Mouse (Mus musculus) limb, embryonic 14.5 days (tissue): ENCODE measurements at regions not wholly inside any gene's neighbourhood (a gene's known extent, or its start where the extent isn't known, plus 50 kb on each side); places are given as distances from the start of the nearest gene placed in this dataset.

Source experiments
- ATAC-seq: fragments of 200-750 bp; cut with Nextera tagmentation; 2 replicates; pipeline ENCODE4 v1.8.0; 2017; ENCODE audit warnings: low read depth, moderate number of reproducible peaks, moderate TSS enrichment; ENCODE audit not compliant: low FRiP score
- DNase-seq: peaks from one replicate; pipeline ENCODE4 v3.0.0-alpha.2; 2015; ENCODE audit warnings: low spot score
- H3K27ac ChIP-seq: fragments of 300-500 bp; sonication (generic); replicated peaks from 2 replicates; pipeline ENCODE4 v1.5.1; 2014; ENCODE audit warnings: low read depth, mild to moderate bottlenecking, low read length, moderate library complexity, mixed read lengths
- H3K27me3 ChIP-seq: fragments of 300-500 bp; sonication (generic); 2 replicates; pipeline ENCODE4 v1.6.1; 2014; ENCODE audit warnings: low read length, mixed read lengths; ENCODE audit not compliant: control insufficient read depth, insufficient read depth
- H3K36me3 ChIP-seq: fragments of 300-500 bp; sonication (generic); 2 replicates; pipeline ENCODE4 v1.6.1; 2014; ENCODE audit warnings: mild to moderate bottlenecking, low read length, moderate library complexity, mixed read lengths; ENCODE audit not compliant: control insufficient read depth, insufficient read depth
- H3K4me1 ChIP-seq: fragments of 300-500 bp; sonication (generic); 2 replicates; pipeline ENCODE4 v1.6.1; 2014; ENCODE audit warnings: antibody characterized with exemption, low read length, mixed read lengths; ENCODE audit not compliant: control insufficient read depth, insufficient read depth
- H3K4me2 ChIP-seq: fragments of 300-500 bp; sonication (generic); replicated peaks from 2 replicates; pipeline ENCODE4 v1.6.1; 2014; ENCODE audit warnings: low read depth, mild to moderate bottlenecking, low read length, moderate library complexity; ENCODE audit not compliant: severe bottlenecking
- H3K4me3 ChIP-seq: fragments of 300-500 bp; sonication (generic); replicated peaks from 2 replicates; pipeline ENCODE4 v1.5.1; 2014; ENCODE audit warnings: low read length
- H3K9ac ChIP-seq: fragments of 300-500 bp; sonication (generic); 2 replicates; pipeline ENCODE4 v1.6.1; 2014; ENCODE audit warnings: mild to moderate bottlenecking, low read depth, low read length, moderate library complexity; ENCODE audit not compliant: severe bottlenecking
- H3K9me3 ChIP-seq: fragments of 300-500 bp; sonication (generic); 2 replicates; pipeline ENCODE4 v1.6.1; 2016; ENCODE audit warnings: low read length; ENCODE audit not compliant: control insufficient read depth
- POLR2A ChIP-seq: fragments of 200-500 bp; IDR thresholded peaks from 2 replicates; pipeline ENCODE4 v1.8.0; 2012; ENCODE audit warnings: inconsistent platforms, mild to moderate bottlenecking, moderate library complexity, borderline replicate concordance; ENCODE audit not compliant: insufficient read depth, insufficient read length; ENCODE audit errors: extremely low read depth
- WGBS: fragments of 180-500 bp; shearing (Covaris S2); extraction: QIAGEN DNeasy Blood & Tissue Kit; methylation state at CpG from one replicate; pipeline ENCODE4 v1.1.7; 2014; 5-methylcytosine and 5-hydroxymethylcytosine counted together

DNA sequence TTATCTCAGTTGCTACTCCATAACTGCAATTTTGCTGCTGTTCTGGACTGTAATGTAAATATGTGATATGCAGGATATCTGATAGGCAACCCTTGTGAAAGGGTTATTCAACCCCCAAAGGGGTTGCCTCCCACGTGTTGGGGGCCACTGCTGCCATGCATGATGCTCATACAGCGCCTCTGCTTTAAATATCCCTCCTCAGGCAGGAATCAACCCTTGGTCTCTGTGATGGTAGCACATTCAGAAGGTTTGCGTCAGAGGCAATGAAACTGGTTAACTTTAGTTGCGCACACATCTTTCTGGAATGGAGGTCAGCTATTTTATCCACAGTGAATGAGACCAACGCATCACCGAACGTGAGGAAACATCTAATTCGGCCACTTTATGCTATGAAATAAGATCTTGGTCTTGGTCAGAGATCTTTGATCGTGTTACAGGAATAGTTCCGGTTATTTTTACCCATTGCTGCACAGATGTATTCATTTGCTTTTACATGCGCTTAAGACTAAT is 80.2 kb upstream of the Anapc15-ps start:
- 85% methylated on average over 11 of the region's 11 CpGs for WGBS
- no peak for ATAC-seq
- H3K9ac ChIP-seq = no peak overlapping the region

DNA sequence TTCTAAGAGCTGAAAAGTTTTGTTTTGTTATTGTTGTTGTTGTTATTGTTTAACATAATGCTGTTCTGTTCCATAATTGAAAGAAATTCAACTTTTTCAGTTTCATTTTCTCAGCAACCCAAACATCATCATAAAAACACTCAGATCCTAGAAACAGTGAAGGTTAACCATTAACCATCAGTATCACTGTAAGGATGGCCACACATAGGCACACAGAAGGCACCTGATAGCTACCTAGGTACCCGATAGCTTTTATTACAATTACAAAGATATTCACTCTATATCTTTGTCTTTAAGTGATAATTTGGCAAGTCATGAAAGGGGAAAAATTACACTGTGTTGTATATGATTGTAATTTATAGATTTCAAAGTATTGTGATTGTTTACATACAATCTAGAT is 75.1 kb upstream of the Anapc15-ps start:
- no peak overlapping the region for H3K27ac ChIP-seq
- H3K36me3 ChIP-seq = no peaks in the 10 kb centered on the region
- 94% methylated on average over 1 of the region's 1 CpGs for WGBS
- no peaks in the 10 kb centered on the region for H3K27me3 ChIP-seq
- DNase-seq = no peak
- H3K4me3 ChIP-seq = no peak overlapping the region
- TF ChIP-seq POLR2A = no peak
- no peak for ATAC-seq
- H3K4me2 ChIP-seq = no peak overlapping the region
- H3K9ac ChIP-seq = no peak overlapping the region
- H3K9me3 ChIP-seq = no peaks in the 10 kb centered on the region
- no peaks in the 10 kb centered on the region for H3K4me1 ChIP-seq

More for the DNA sequence above, 80.2 kb upstream of the Anapc15-ps start:
- Histone ChIP-seq H3K27me3 (no peaks in the 10 kb centered on the region), H3K27ac (no peak overlapping the region), H3K4me1 (no peaks in the 10 kb centered on the region), H3K9me3 (no peaks in the 10 kb centered on the region), H3K36me3 (no peaks in the 10 kb centered on the region), H3K4me3 (no peak overlapping the region), H3K4me2 (no peak overlapping the region)
- DNase-seq = no peak
- TF ChIP-seq POLR2A = no peak

DNA sequence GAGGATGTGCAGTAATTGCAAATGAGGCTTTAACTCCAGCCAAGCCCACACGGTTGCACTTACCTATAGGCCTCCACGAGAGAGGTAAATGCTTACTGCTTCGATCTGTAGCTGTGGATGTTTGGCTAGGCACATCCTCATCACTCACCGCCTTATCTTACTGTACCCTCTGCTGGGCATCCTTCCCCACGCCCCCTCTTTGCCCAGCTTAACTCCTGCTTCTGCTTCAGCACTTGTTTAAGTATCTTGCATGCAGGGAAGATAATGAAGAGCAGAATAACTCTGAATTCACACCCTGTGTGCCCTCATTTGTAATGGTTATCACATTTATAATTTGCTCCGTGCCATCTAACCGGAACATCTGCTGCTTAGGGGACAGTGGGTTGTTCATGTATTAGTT is 74.7 kb upstream of the Anapc15-ps start:
- DNase-seq (no peak), ATAC-seq (no peak)
- Histone ChIP-seq H3K4me3 (no peak overlapping the region), H3K4me1 (no peaks in the 10 kb centered on the region), H3K27ac (no peak overlapping the region), H3K27me3 (no peaks in the 10 kb centered on the region), H3K4me2 (no peak overlapping the region), H3K9ac (no peak overlapping the region), H3K9me3 (no peaks in the 10 kb centered on the region), H3K36me3 (no peaks in the 10 kb centered on the region)
- 82% methylated on average over 7 of the region's 7 CpGs for WGBS
- TF ChIP-seq POLR2A = no peak

DNA sequence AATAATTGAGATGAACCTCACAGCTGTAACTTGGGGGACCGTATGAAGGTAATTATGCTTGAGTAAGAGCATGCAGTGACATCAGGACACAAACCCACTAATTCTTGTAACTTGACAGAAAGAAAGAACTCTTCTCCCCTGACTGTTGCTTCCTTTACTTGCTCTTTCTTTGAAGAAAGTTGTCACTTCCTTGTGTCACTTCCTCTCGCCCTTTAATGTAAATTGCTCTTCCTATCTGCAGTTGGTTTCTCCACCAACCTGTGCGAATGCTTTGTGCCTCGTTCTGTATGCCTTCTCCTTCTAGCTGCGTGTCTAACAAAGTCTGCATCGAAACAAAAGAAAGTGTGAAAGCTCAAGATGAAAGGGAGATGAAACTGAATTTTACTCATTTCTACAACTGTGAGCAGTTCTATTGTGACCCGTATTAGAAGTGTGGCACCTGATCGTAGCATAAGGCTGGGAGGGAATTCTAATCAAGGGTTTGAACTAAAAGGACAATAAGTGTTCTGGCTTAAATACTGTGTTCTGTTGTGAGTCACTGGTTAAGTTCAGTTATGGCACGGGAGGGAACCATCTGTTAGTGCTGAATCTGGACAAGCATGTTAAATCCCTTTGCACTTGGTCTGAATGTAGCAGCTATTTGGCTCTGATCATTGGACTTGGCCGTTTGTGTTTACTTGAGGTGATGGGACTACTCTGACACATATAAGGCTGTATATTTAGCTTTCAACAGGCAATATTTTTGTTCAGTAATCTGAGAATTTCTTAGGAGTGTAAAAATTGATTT is 72.8 kb upstream of the Anapc15-ps start:
- Histone ChIP-seq H3K27ac (no peak overlapping the region), H3K4me3 (no peak overlapping the region), H3K36me3 (no peaks in the 10 kb centered on the region), H3K9me3 (no peaks in the 10 kb centered on the region), H3K4me2 (no peak overlapping the region), H3K4me1 (no peaks in the 10 kb centered on the region), H3K27me3 (no peaks in the 10 kb centered on the region), H3K9ac (no peak overlapping the region)
- no peak for DNase-seq
- ATAC-seq = no peak
- no peak for TF ChIP-seq POLR2A
- WGBS = 75% methylated on average over 10 of the region's 10 CpGs

DNA sequence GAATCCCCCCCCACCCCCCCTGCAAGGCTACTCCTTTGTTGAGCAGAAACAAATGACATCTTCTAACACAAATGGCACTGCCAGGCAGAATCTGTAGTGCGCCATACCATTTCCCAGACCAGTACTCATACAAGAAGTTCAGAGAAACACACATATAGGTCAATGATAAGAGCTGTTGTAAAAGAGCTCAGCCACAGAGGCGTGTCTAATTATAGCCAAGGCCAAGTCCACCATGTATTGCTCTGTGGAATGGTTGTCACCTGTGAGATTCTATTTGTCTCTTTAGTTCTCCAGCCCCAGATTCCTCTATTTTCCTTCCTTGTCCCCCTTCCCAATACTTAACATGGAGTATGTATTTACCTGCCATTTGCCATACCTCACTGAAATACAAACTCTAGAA is 72.0 kb upstream of the Anapc15-ps start:
- H3K4me2 ChIP-seq = no peak overlapping the region
- no peaks in the 10 kb centered on the region for H3K4me1 ChIP-seq
- ATAC-seq = no peak
- no peaks in the 10 kb centered on the region for H3K9me3 ChIP-seq
- DNase-seq = no peak
- WGBS = 98% methylated on average over 2 of the region's 2 CpGs
- no peak overlapping the region for H3K9ac ChIP-seq
- no peak overlapping the region for H3K27ac ChIP-seq
- H3K36me3 ChIP-seq = no peaks in the 10 kb centered on the region
- TF ChIP-seq POLR2A = no peak
- H3K4me3 ChIP-seq = no peak overlapping the region
- H3K27me3 ChIP-seq = no peaks in the 10 kb centered on the region
